Mouse (Mus musculus) limb, embryonic 11.5 days (tissue): ENCODE measurements at regions not wholly inside any gene's neighbourhood (a gene's known extent, or its start where the extent isn't known, plus 50 kb on each side); places are given as distances from the start of the nearest gene placed in this dataset.

ENCODE experiments used
- ATAC-seq: fragments of 200-750 bp; cut with Nextera tagmentation; 2 replicates; pipeline ENCODE4 v1.8.0; 2017; ENCODE audit warnings: low read depth; ENCODE audit not compliant: insufficient number of reproducible peaks, low FRiP score, low TSS enrichment
- DNase-seq: peaks from one replicate; pipeline ENCODE4 v3.0.0-alpha.2; 2015; ENCODE audit warnings: low spot score
- H3K27ac ChIP-seq: fragments of 300-500 bp; sonication (generic); replicated peaks from 2 replicates; pipeline ENCODE4 v1.5.1; 2014; ENCODE audit warnings: low read depth, mild to moderate bottlenecking, low read length
- H3K27me3 ChIP-seq: fragments of 300-500 bp; sonication (generic); 2 replicates; pipeline ENCODE4 v1.6.1; 2014; ENCODE audit warnings: mild to moderate bottlenecking, low read length, mixed read lengths; ENCODE audit not compliant: control insufficient read depth, insufficient read depth
- H3K36me3 ChIP-seq: fragments of 300-500 bp; sonication (generic); 2 replicates; pipeline ENCODE4 v1.6.1; 2014; ENCODE audit warnings: mild to moderate bottlenecking, low read length, moderate library complexity, mixed read lengths; ENCODE audit not compliant: control insufficient read depth, insufficient read depth
- H3K4me1 ChIP-seq: fragments of 300-500 bp; sonication (generic); 2 replicates; pipeline ENCODE4 v1.6.1; 2014; ENCODE audit warnings: low read length, mixed read lengths; ENCODE audit not compliant: control insufficient read depth, insufficient read depth
- H3K4me2 ChIP-seq: fragments of 300-500 bp; sonication (generic); 2 replicates; pipeline ENCODE4 v1.6.1; 2014; ENCODE audit warnings: low read depth, mild to moderate bottlenecking, moderate library complexity; ENCODE audit not compliant: severe bottlenecking
- H3K4me3 ChIP-seq: fragments of 300-500 bp; sonication (generic); 2 replicates; pipeline ENCODE4 v1.5.1; 2014; ENCODE audit warnings: low read depth, low read length
- H3K9ac ChIP-seq: fragments of 300-500 bp; sonication (generic); 2 replicates; pipeline ENCODE4 v1.6.1; 2014; ENCODE audit warnings: mild to moderate bottlenecking, low read length
- H3K9me3 ChIP-seq: fragments of 300-500 bp; sonication (generic); 2 replicates; pipeline ENCODE4 v1.6.1; 2016; ENCODE audit warnings: low read length; ENCODE audit not compliant: control insufficient read depth
- WGBS: fragments of 180-500 bp; shearing (Covaris S2); extraction: QIAGEN DNeasy Blood & Tissue Kit; methylation state at CpG from one replicate; pipeline ENCODE4 v1.1.7; 2014; 5-methylcytosine and 5-hydroxymethylcytosine counted together

GRCm38 (mm10) chr13:97539686-97540085 lies 220.7 kb downstream of the Gm10260 start:
- Histone ChIP-seq H3K9me3 (no peaks in the 10 kb centered on the region), H3K4me1 (no peaks in the 10 kb centered on the region), H3K4me3 (no peak overlapping the region), H3K9ac (no peak overlapping the region), H3K27ac (no peak overlapping the region), H3K4me2 (no peak overlapping the region), H3K36me3 (no peaks in the 10 kb centered on the region), H3K27me3 (no peaks in the 10 kb centered on the region)
- no peak for DNase-seq
- 55% methylated on average over 9 of the region's 9 CpGs for WGBS
- no peak for ATAC-seq

DNA sequence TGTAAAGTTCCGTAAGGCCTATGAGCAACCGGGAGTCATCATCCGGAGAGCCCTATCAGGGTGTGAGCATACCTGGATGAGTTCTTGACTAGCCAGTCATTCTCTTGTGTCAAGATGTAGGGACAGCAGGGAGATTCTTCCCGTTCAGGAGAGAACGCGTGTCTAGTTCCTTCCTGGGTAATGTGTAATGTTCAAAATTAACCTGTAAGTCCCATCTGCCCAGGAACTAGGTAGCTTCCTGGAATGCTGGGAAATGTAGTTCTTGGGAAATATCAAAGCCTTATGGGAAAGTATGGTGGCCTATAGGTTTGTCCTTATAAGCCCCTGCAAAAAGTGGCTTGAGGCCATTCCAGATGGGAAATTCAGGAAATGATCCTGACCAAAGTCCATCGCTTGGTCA lies 222.0 kb downstream of the Gm10260 start:
- ATAC-seq = no peak

DNA sequence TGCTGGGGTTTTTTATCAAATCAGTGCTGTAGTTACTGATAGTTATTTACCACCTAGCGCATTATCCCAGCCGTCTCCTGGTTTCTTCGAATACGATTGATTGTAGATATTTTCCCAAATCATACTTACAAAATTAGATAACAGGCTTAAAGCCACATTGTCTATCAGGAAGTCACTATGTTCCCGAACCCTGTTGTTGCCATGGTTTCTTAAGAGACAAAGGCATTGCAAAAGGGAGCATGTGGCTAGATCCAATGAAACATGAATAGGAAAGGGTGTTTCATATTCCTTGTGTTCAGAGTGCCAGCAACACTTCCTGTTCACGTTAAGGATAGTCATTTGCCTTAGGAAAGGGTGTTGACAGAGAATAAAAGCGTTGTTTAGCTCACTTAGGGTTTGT lies 222.7 kb downstream of the Gm10260 start:
- H3K4me3 ChIP-seq = no peak overlapping the region
- H3K4me1 ChIP-seq = no peaks in the 10 kb centered on the region
- no peaks in the 10 kb centered on the region for H3K27me3 ChIP-seq
- H3K9me3 ChIP-seq = no peaks in the 10 kb centered on the region
- no peak overlapping the region for H3K4me2 ChIP-seq
- no peak overlapping the region for H3K27ac ChIP-seq
- no peak for DNase-seq
- ATAC-seq = no peak
- WGBS = 80% methylated on average over 7 of the region's 7 CpGs
- H3K36me3 ChIP-seq = no peaks in the 10 kb centered on the region
- no peak overlapping the region for H3K9ac ChIP-seq

More for the DNA sequence above, 222.0 kb downstream of the Gm10260 start:
- H3K27me3 ChIP-seq = no peaks in the 10 kb centered on the region
- H3K4me3 ChIP-seq = no peak overlapping the region
- WGBS = 94% methylated on average over 7 of the region's 7 CpGs
- no peak overlapping the region for H3K4me2 ChIP-seq
- no peaks in the 10 kb centered on the region for H3K36me3 ChIP-seq
- H3K9ac ChIP-seq = no peak overlapping the region
- DNase-seq = no peak
- H3K9me3 ChIP-seq = no peaks in the 10 kb centered on the region
- no peak overlapping the region for H3K27ac ChIP-seq
- no peaks in the 10 kb centered on the region for H3K4me1 ChIP-seq

DNA sequence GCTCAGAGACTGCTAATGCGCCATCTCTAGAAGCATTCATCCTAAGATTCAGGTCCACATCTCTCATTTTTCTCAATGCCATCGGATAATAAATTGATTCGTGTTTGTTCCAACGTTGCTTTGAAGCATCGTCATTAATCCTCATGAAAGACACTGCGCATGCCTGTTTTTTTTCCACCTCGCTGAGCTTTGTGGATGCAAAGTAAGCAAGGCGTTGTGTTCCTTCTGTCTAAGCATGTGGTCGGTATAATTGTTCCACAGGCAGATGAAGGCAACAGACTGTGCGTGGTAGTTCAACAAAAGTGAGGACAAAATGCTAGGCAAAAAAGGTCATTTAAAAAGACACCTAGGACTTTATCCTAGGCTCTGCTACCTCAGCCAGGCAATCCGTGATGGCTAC lies 223.2 kb downstream of the Gm10260 start:
- Histone ChIP-seq H3K4me3 (no peak overlapping the region), H3K4me1 (no peaks in the 10 kb centered on the region), H3K4me2 (no peak overlapping the region), H3K27me3 (no peaks in the 10 kb centered on the region), H3K9ac (no peak overlapping the region), H3K27ac (no peak overlapping the region), H3K36me3 (no peaks in the 10 kb centered on the region), H3K9me3 (no peaks in the 10 kb centered on the region)
- 89% methylated on average over 11 of the region's 11 CpGs for WGBS
- no peak for DNase-seq
- no peak for ATAC-seq

DNA sequence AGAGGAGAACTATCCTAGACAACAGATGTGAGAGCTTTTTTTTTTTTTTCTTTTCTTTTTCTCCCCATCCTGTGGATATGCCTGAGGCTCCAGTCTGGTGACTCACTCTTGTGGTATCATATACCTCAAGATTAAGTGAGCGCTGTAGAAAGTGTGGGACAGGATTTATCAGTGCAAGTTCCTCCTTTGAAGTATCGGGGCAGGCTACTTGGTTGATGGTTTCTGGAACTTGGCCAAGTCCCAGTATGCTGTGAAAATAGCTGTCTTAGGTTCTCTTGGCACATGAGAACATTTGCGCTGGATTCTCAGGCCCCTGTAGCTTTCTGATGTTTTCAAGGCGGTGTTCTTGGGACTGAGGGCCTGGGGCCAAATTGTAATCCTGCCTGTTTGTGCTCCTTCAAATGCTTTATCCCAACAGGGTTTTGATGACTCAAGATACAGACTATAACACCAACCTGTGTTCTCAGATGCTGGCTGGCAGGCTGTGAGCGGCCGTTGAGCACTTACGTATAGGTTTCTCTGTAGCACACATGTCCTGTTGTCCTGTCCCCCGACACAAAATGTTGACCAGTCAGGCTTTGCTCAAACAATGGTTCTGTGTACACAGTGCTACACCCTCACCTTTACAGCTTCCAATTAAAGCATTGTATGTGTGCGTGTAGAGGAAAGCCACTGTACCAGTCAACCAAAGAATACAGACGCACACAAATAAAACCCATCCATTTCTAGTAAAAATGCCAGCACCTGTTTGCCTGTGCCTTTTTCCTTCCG lies 226.4 kb downstream of the Gm10260 start:
- Histone ChIP-seq H3K27ac (no peak overlapping the region), H3K4me1 (peaks cover 2% of the 10 kb centered on the region; the same call in 1 of the 2 replicates), H3K36me3 (no peaks in the 10 kb centered on the region), H3K4me2 (no peak overlapping the region), H3K9me3 (no peaks in the 10 kb centered on the region), H3K27me3 (no peaks in the 10 kb centered on the region), H3K9ac (no peak overlapping the region), H3K4me3 (no peak overlapping the region)
- DNase-seq = no peak
- ATAC-seq = no peak
- WGBS = 74% methylated on average over 11 of the region's 11 CpGs

GRCm38 (mm10) chr13:97531181-97531580 lies 229.3 kb downstream of the Gm10260 start:
- Histone ChIP-seq H3K9me3 (no peaks in the 10 kb centered on the region), H3K9ac (no peak overlapping the region), H3K27me3 (no peaks in the 10 kb centered on the region), H3K4me3 (no peak overlapping the region), H3K27ac (no peak overlapping the region), H3K4me2 (no peak overlapping the region), H3K36me3 (no peaks in the 10 kb centered on the region), H3K4me1 (peaks cover 2% of the 10 kb centered on the region; the same call in 1 of the 2 replicates)
- DNase-seq (no peak), ATAC-seq (no peak)
- WGBS = 90% methylated on average over 2 of the region's 2 CpGs

GRCm38 (mm10) chr13:97530570-97530969 lies 229.9 kb downstream of the Gm10260 start:
- DNase-seq = no peak
- 53% methylated on average over 2 of the region's 2 CpGs for WGBS

GRCm38 (mm10) chr13:97527958-97528357 lies 232.5 kb downstream of the Gm10260 start:
- DNase-seq (no peak), ATAC-seq (no peak)
- 96% methylated on average over 2 of the region's 2 CpGs for WGBS
- Histone ChIP-seq H3K4me3 (no peak overlapping the region), H3K9me3 (no peaks in the 10 kb centered on the region), H3K36me3 (no peaks in the 10 kb centered on the region), H3K4me1 (peaks cover 18% of the 10 kb centered on the region), H3K9ac (no peak overlapping the region), H3K27ac (no peak overlapping the region), H3K27me3 (no peaks in the 10 kb centered on the region), H3K4me2 (no peak overlapping the region)

More at GRCm38 (mm10) chr13:97530570-97530969, 229.9 kb downstream of the Gm10260 start:
- peaks cover 2% of the 10 kb centered on the region for H3K4me1 ChIP-seq
- no peak overlapping the region for H3K9ac ChIP-seq
- H3K9me3 ChIP-seq = no peaks in the 10 kb centered on the region
- H3K27me3 ChIP-seq = no peaks in the 10 kb centered on the region
- H3K27ac ChIP-seq = no peak overlapping the region
- no peaks in the 10 kb centered on the region for H3K36me3 ChIP-seq
- H3K4me2 ChIP-seq = no peak overlapping the region
- ATAC-seq = no peak
- H3K4me3 ChIP-seq = no peak overlapping the region
